Comparison of ENCODE assay signal across 9 mouse cellular contexts in the genomic region with DNA sequence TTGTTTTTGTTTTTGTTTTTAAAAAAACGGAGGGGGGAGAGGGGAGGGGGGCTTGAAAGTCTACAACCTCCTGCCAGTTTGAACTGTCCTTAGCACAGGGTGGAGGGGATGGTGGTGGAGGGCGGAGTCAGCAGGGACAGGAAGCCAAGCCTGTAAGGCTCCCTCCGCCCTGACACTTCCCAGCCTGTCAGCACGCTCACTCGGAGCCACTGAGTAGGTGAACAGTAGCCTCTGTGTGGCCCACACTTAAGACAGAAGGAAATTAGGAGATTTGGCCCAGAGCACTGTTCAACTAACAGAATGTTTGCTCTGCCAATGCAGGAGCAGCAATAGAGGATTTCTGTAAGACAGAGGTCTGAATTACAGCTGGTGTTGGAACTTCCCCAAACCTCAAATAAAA. TPM values are rescaled to one million over a fixed set of nuclear protein-coding genes. Genes with fewer than 3 reads are reported as not detected.
DNase-seq lines count a peak whose midpoint lies in the region; ATAC-seq and TF ChIP-seq lines count a peak whose summit lies in the region.
"Had no signal": no experiment of that assay in that cellular context is flagged by ENCODE, and none has a peak within 500 bp of the region (broad histone marks: within the 10 kb centered on the region; RNA-seq: fewer than 3 reads in every experiment).

No protein-coding gene starts in this region.

- no peak for ATAC-seq in forebrain, embryonic 14.5 days
- no peak for ATAC-seq in forebrain, postnatal 0 days
- no peak for ATAC-seq in embryonic facial prominence, embryonic 15.5 days (ENCODE audit: insufficient number of reproducible peaks, low FRiP score, low TSS enrichment, low read depth)
- peak; percentile 79 for ATAC-seq in megakaryocyte, adult 5-6 weeks (ENCODE audit: poor library complexity, severe bottlenecking)

- H3K4me1 ChIP-seq in forebrain, embryonic 14.5 days (ENCODE audit: control insufficient read depth, insufficient read depth, low read length) = peaks cover 41% of the 10 kb centered on the region
- 0 out of 2 replicates have a peak, but pooled peaks cover 3% of the 10 kb centered on the region for H3K4me1 ChIP-seq in forebrain, postnatal 0 days (ENCODE audit: insufficient read depth)
- H3K4me1 ChIP-seq in embryonic facial prominence, embryonic 15.5 days = peaks cover 45% of the 10 kb centered on the region
- H3K4me1 ChIP-seq in hindbrain, embryonic 10.5 days (replicated peaks) = peaks cover 53% of the 10 kb centered on the region

- H3K4me2 ChIP-seq in forebrain, embryonic 14.5 days (ENCODE audit: low read length) = no peak overlapping the region
- no peak overlapping the region for H3K4me2 ChIP-seq in forebrain, postnatal 0 days (ENCODE audit: low read depth)
- H3K4me2 ChIP-seq in embryonic facial prominence, embryonic 15.5 days (replicated peaks) = no peak overlapping the region
- H3K4me2 ChIP-seq: hindbrain, embryonic 15.5 days had no signal

- no peak for TF ChIP-seq CTCF in forebrain, postnatal 0 days (IDR thresholded peaks at IDR 0.05; ENCODE audit: low read depth)

- H3K9ac ChIP-seq in forebrain, embryonic 14.5 days (ENCODE audit: low read length) = no peak overlapping the region
- no peak overlapping the region for H3K9ac ChIP-seq in forebrain, postnatal 0 days
- H3K9ac ChIP-seq in embryonic facial prominence, embryonic 15.5 days = no peak overlapping the region
- H3K9ac ChIP-seq: hindbrain, embryonic 15.5 days had no signal

- H3K9me3 ChIP-seq in forebrain, embryonic 14.5 days (replicated peaks; ENCODE audit: control insufficient read depth, low read length) = no peaks in the 10 kb centered on the region
- H3K9me3 ChIP-seq in forebrain, postnatal 0 days (ENCODE audit: low read length) = no peaks in the 10 kb centered on the region
- H3K9me3 ChIP-seq in embryonic facial prominence, embryonic 15.5 days (replicated peaks) = no peaks in the 10 kb centered on the region
- no peaks in the 10 kb centered on the region for H3K9me3 ChIP-seq in hindbrain, embryonic 10.5 days
- H3K9me3 ChIP-seq: hindbrain, embryonic 15.5 days had no signal

- 65% methylated on average over 5 of the region's 5 CpGs for WGBS in forebrain, embryonic 14.5 days
- WGBS in forebrain, postnatal 0 days = 42% methylated on average over 5 of the region's 5 CpGs
- WGBS in embryonic facial prominence, embryonic 15.5 days = 43% methylated on average over 5 of the region's 5 CpGs
- WGBS in hindbrain, embryonic 10.5 days = 70% methylated on average over 5 of the region's 5 CpGs

- DNase-seq in forebrain, embryonic 14.5 days (ENCODE audit: low spot score) = peak; percentile 48
- DNase-seq in forebrain, postnatal 0 days = no peak
- peak; percentile 61 for DNase-seq in kidney, postnatal 14 days
- no peak for DNase-seq in frontal cortex, postnatal 10 days (ENCODE audit: low spot score in 2 of 2)
- DNase-seq in hindbrain, embryonic 10.5 days (ENCODE audit: low spot score) = no peak
- no peak for DNase-seq in retina, postnatal 1 day

- H3K27ac ChIP-seq in forebrain, embryonic 14.5 days (ENCODE audit: low read depth, low read length) = peak overlapping the region; percentile 52
- H3K27ac ChIP-seq in forebrain, postnatal 0 days (ENCODE audit: low read depth, low read length) = no peak overlapping the region
- 0 out of 2 replicates have a peak overlapping the region, but pooled peaks have one; percentile 3 for H3K27ac ChIP-seq in embryonic facial prominence, embryonic 15.5 days (replicated peaks)
- no peak overlapping the region for H3K27ac ChIP-seq in hindbrain, embryonic 10.5 days
- H3K27ac ChIP-seq: hindbrain, embryonic 15.5 days had no signal

- no peaks in the 10 kb centered on the region for H3K27me3 ChIP-seq in forebrain, embryonic 14.5 days (replicated peaks; ENCODE audit: control insufficient read depth, insufficient read depth, low read length)
- no peaks in the 10 kb centered on the region for H3K27me3 ChIP-seq in forebrain, postnatal 0 days (ENCODE audit: insufficient read depth, low read length)
- H3K27me3 ChIP-seq in embryonic facial prominence, embryonic 15.5 days = no peaks in the 10 kb centered on the region
- H3K27me3 ChIP-seq in hindbrain, embryonic 10.5 days (ENCODE audit: insufficient read depth, poor library complexity, severe bottlenecking) = no peaks in the 10 kb centered on the region
- H3K27me3 ChIP-seq: hindbrain, embryonic 15.5 days had no signal

- H3K36me3 ChIP-seq in forebrain, embryonic 14.5 days (ENCODE audit: control insufficient read depth, insufficient read depth, low read length) = peaks cover 9% of the 10 kb centered on the region
- H3K36me3 ChIP-seq in forebrain, postnatal 0 days (ENCODE audit: insufficient read depth) = peaks cover 9% of the 10 kb centered on the region
- H3K36me3 ChIP-seq in embryonic facial prominence, embryonic 15.5 days = peaks cover 3% of the 10 kb centered on the region
- peaks cover 55% of the 10 kb centered on the region for H3K36me3 ChIP-seq in hindbrain, embryonic 10.5 days
- H3K36me3 ChIP-seq: hindbrain, embryonic 15.5 days had no signal

- H3K4me3 ChIP-seq in forebrain, embryonic 14.5 days (ENCODE audit: low read depth, low read length) = no peak overlapping the region
- no peak overlapping the region for H3K4me3 ChIP-seq in forebrain, postnatal 0 days (ENCODE audit: low read depth, low read length)
- no peak overlapping the region for H3K4me3 ChIP-seq in embryonic facial prominence, embryonic 15.5 days (replicated peaks)
- H3K4me3 ChIP-seq in hindbrain, embryonic 10.5 days = no peak overlapping the region
- H3K4me3 ChIP-seq: hindbrain, embryonic 15.5 days had no signal

RNA-seq across cellular contexts. Expression of gene Selplg, which starts 26.5 kb away (rescaled TPM):
- polyA plus RNA-seq in forebrain, embryonic 14.5 days (2014; fragmentation: Nextera tagmentation; extraction: Ambion mirVana) = 1.8 and 1.9 TPM in 2 replicates
- total RNA-seq in forebrain, postnatal 0 days (2014; rRNA removed) = 1.1 and 1.3 TPM in 2 replicates
- 1.8 and 2.4 TPM in 2 replicates for polyA plus RNA-seq in forebrain, postnatal 0 days (2015; fragmentation: Nextera tagmentation; extraction: Ambion mirVana)
- polyA plus RNA-seq in embryonic facial prominence, embryonic 15.5 days (2015; fragmentation: Nextera tagmentation; extraction: Ambion mirVana) = 5.3 TPM in 2 replicates
- total RNA-seq in megakaryocyte, adult 5-6 weeks (2015) = 718 and 733 TPM in 2 replicates
- 291 and 312 TPM in 2 replicates for total RNA-seq in megakaryocyte, adult 5-6 weeks (2017)
- polyA plus RNA-seq in hindbrain, embryonic 10.5 days (2016; fragmentation: Nextera tagmentation; extraction: Ambion mirVana) = 1.3 and 1.7 TPM in 2 replicates

RNA-seq across cellular contexts. Expression of gene Coro1c, which starts 49.6 kb away (rescaled TPM):
- polyA plus RNA-seq in forebrain, embryonic 14.5 days (2014; fragmentation: Nextera tagmentation; extraction: Ambion mirVana) = 169 and 193 TPM in 2 replicates
- 159 and 178 TPM in 2 replicates for total RNA-seq in forebrain, postnatal 0 days (2014; rRNA removed)
- 148 and 167 TPM in 2 replicates for polyA plus RNA-seq in forebrain, postnatal 0 days (2015; fragmentation: Nextera tagmentation; extraction: Ambion mirVana)
- polyA plus RNA-seq in embryonic facial prominence, embryonic 15.5 days (2015; fragmentation: Nextera tagmentation; extraction: Ambion mirVana) = 99.0 and 101 TPM in 2 replicates
- 93.2 and 103 TPM in 2 replicates for total RNA-seq in megakaryocyte, adult 5-6 weeks (2015)
- total RNA-seq in megakaryocyte, adult 5-6 weeks (2017) = 141 and 145 TPM in 2 replicates
- polyA plus RNA-seq in hindbrain, embryonic 10.5 days (2016; fragmentation: Nextera tagmentation; extraction: Ambion mirVana) = 248 and 258 TPM in 2 replicates

RNA-seq across cellular contexts. Expression of gene Tmem119, which starts 58.7 kb away (rescaled TPM):
- 3.3 and 4.0 TPM in 2 replicates for polyA plus RNA-seq in forebrain, embryonic 14.5 days (2014; fragmentation: Nextera tagmentation; extraction: Ambion mirVana)
- total RNA-seq in forebrain, postnatal 0 days (2014; rRNA removed) = 5.8 and 8.2 TPM in 2 replicates
- polyA plus RNA-seq in forebrain, postnatal 0 days (2015; fragmentation: Nextera tagmentation; extraction: Ambion mirVana) = 5.9 and 7.1 TPM in 2 replicates
- polyA plus RNA-seq in embryonic facial prominence, embryonic 15.5 days (2015; fragmentation: Nextera tagmentation; extraction: Ambion mirVana) = 197 and 220 TPM in 2 replicates
- total RNA-seq in megakaryocyte, adult 5-6 weeks (2015) = 1.9 and 2.8 TPM in 2 replicates
- total RNA-seq in megakaryocyte, adult 5-6 weeks (2017) = 2.3 and 3.2 TPM in 2 replicates
- 34.4 and 46.0 TPM in 2 replicates for polyA plus RNA-seq in hindbrain, embryonic 10.5 days (2016; fragmentation: Nextera tagmentation; extraction: Ambion mirVana)

Comparison
In these comparisons a context has a peak if more than half of its experiments do, and no peak if none do; other contexts are left out.
1. DNase-seq: peak in forebrain, embryonic 14.5 days (single experiment) and kidney, postnatal 14 days (single experiment); none in forebrain, postnatal 0 days (single experiment), frontal cortex, postnatal 10 days (0 of 2), hindbrain, embryonic 10.5 days (single experiment) and retina, postnatal 1 day (single experiment).
2. H3K27ac ChIP-seq: peak in forebrain, embryonic 14.5 days (single experiment) and embryonic facial prominence, embryonic 15.5 days (single experiment); none in forebrain, postnatal 0 days (single experiment) and hindbrain, embryonic 10.5 days (single experiment).